ENCODE assay signal across 10 mouse cellular contexts in the genomic region with DNA sequence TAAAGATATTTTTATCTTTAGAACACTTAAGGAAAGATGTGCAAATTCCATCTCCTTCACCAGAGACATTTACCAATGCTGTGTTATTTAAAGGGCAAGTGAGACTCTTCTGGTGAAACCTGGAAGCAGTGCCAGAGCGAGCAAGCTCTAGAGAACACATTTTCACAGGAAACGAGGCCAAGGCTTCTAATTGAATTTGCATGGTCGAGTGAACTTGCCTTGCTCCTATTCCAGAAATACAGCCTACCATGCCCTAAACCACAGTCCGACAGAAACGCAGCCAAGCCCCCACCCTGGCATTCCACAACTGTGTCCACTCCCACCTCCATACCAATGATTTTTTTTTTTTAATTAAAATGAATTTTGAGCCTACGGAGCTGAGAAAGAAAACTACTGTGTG.
DNase-seq lines count a peak whose midpoint lies in the region; ATAC-seq and TF ChIP-seq lines count a peak whose summit lies in the region.
"Had no signal": no experiment of that assay in that cellular context is flagged by ENCODE, and none has a peak within 500 bp of the region (broad histone marks: within the 10 kb centered on the region; RNA-seq: fewer than 3 reads in every experiment).

No protein-coding gene starts in this region.

- peak; percentile 25 for DNase-seq in limb, embryonic 11.5 days (ENCODE audit: low spot score)
- no peak for DNase-seq in limb, embryonic 10.5 days (ENCODE audit: low spot score)
- peak; percentile 90 to 91 for DNase-seq in cerebellum, postnatal 10 days
- peak; percentile 79 for DNase-seq in limb, embryonic 14.5 days (ENCODE audit: low spot score)
- DNase-seq in thymus, postnatal 0 days (ENCODE audit: low spot score), result no peak
- no peak for DNase-seq in urinary bladder, postnatal 25 days (ENCODE audit: low spot score)
- DNase-seq: thymus, adult 2 months had no signal

- H3K36me3 ChIP-seq in limb, embryonic 11.5 days (ENCODE audit: control insufficient read depth, insufficient read depth, low read length), result no peaks in the 10 kb centered on the region
- H3K36me3 ChIP-seq in limb, embryonic 10.5 days, result no peaks in the 10 kb centered on the region
- H3K36me3 ChIP-seq in forebrain, embryonic 15.5 days, result no peaks in the 10 kb centered on the region
- no peaks in the 10 kb centered on the region for H3K36me3 ChIP-seq in limb, embryonic 14.5 days (ENCODE audit: control insufficient read depth, insufficient read depth, low read length)
- H3K36me3 ChIP-seq: heart, embryonic 13.5 days had no signal

- no peak overlapping the region for H3K4me3 ChIP-seq in limb, embryonic 11.5 days (ENCODE audit: low read depth, low read length)
- H3K4me3 ChIP-seq in limb, embryonic 10.5 days, result no peak overlapping the region
- H3K4me3 ChIP-seq in forebrain, embryonic 15.5 days, result no peak overlapping the region
- no peak overlapping the region for H3K4me3 ChIP-seq in limb, embryonic 14.5 days (replicated peaks; ENCODE audit: low read length)
- H3K4me3 ChIP-seq: heart, embryonic 13.5 days had no signal

- WGBS in limb, embryonic 11.5 days, result 19% methylated on average over 6 of the region's 6 CpGs
- 33% methylated on average over 6 of the region's 6 CpGs for WGBS in limb, embryonic 10.5 days
- WGBS in forebrain, embryonic 15.5 days, result 14% methylated on average over 6 of the region's 6 CpGs
- 13% methylated on average over 6 of the region's 6 CpGs for WGBS in limb, embryonic 14.5 days

- no peak overlapping the region for H3K27ac ChIP-seq in limb, embryonic 11.5 days (replicated peaks; ENCODE audit: low read depth, low read length)
- no peak overlapping the region for H3K27ac ChIP-seq in limb, embryonic 10.5 days
- no peak overlapping the region for H3K27ac ChIP-seq in forebrain, embryonic 15.5 days (replicated peaks)
- no peak overlapping the region for H3K27ac ChIP-seq in limb, embryonic 14.5 days (replicated peaks; ENCODE audit: low read depth, low read length)
- H3K27ac ChIP-seq: heart, embryonic 13.5 days had no signal

- no peak overlapping the region for H3K4me2 ChIP-seq in limb, embryonic 11.5 days (ENCODE audit: low read depth, severe bottlenecking)
- H3K4me2 ChIP-seq in forebrain, embryonic 15.5 days (replicated peaks), result no peak overlapping the region
- H3K4me2 ChIP-seq in limb, embryonic 14.5 days (replicated peaks; ENCODE audit: low read depth, low read length, severe bottlenecking), result no peak overlapping the region
- H3K4me2 ChIP-seq: heart, embryonic 13.5 days had no signal

- no peaks in the 10 kb centered on the region for H3K4me1 ChIP-seq in limb, embryonic 11.5 days (ENCODE audit: control insufficient read depth, insufficient read depth, low read length)
- peaks cover 36% of the 10 kb centered on the region for H3K4me1 ChIP-seq in limb, embryonic 10.5 days
- H3K4me1 ChIP-seq in forebrain, embryonic 15.5 days, result peaks cover 16% of the 10 kb centered on the region; the same call in 1 of the 2 replicates
- peaks cover 15% of the 10 kb centered on the region; the same call in 1 of the 2 replicates for H3K4me1 ChIP-seq in limb, embryonic 14.5 days (ENCODE audit: control insufficient read depth, insufficient read depth, low read length)

- no peak overlapping the region for H3K9ac ChIP-seq in limb, embryonic 11.5 days (ENCODE audit: low read length)
- no peak overlapping the region for H3K9ac ChIP-seq in forebrain, embryonic 15.5 days (replicated peaks)
- no peak overlapping the region for H3K9ac ChIP-seq in limb, embryonic 14.5 days (ENCODE audit: low read depth, low read length, severe bottlenecking)
- H3K9ac ChIP-seq: heart, embryonic 13.5 days had no signal

- no peak for TF ChIP-seq POLR2A in limb, embryonic 14.5 days (IDR thresholded peaks at IDR 0.05; ENCODE audit: borderline replicate concordance, extremely low read depth, insufficient read depth, insufficient read length)

- peak; percentile 54; the same call in 1 of the 2 replicates for ATAC-seq in limb, embryonic 11.5 days (ENCODE audit: insufficient number of reproducible peaks, low FRiP score, low TSS enrichment, low read depth)
- peak; percentile 63 for ATAC-seq in forebrain, embryonic 15.5 days (replicated peaks)
- ATAC-seq in limb, embryonic 14.5 days (ENCODE audit: low FRiP score, low read depth), result peak; percentile 65
- ATAC-seq in activated CD4-positive, CD25-positive, alpha-beta regulatory T cell, adult 4 months, result no peak

- H3K27me3 ChIP-seq in limb, embryonic 11.5 days (ENCODE audit: control insufficient read depth, insufficient read depth, low read length), result no peaks in the 10 kb centered on the region
- H3K27me3 ChIP-seq in limb, embryonic 10.5 days (ENCODE audit: low read depth, poor library complexity, severe bottlenecking), result no peaks in the 10 kb centered on the region
- H3K27me3 ChIP-seq in forebrain, embryonic 15.5 days, result no peaks in the 10 kb centered on the region
- no peaks in the 10 kb centered on the region for H3K27me3 ChIP-seq in limb, embryonic 14.5 days (ENCODE audit: control insufficient read depth, insufficient read depth, low read length)
- H3K27me3 ChIP-seq: heart, embryonic 13.5 days had no signal

- H3K9me3 ChIP-seq in limb, embryonic 11.5 days (ENCODE audit: control insufficient read depth, low read length), result no peaks in the 10 kb centered on the region
- no peaks in the 10 kb centered on the region for H3K9me3 ChIP-seq in limb, embryonic 10.5 days (replicated peaks)
- H3K9me3 ChIP-seq in forebrain, embryonic 15.5 days, result no peaks in the 10 kb centered on the region
- H3K9me3 ChIP-seq in limb, embryonic 14.5 days (ENCODE audit: control insufficient read depth, low read length), result no peaks in the 10 kb centered on the region
- H3K9me3 ChIP-seq: heart, embryonic 13.5 days had no signal

Comparison
In these comparisons a context has a peak if more than half of its experiments do, and no peak if none do; other contexts are left out.
1. DNase-seq: peak in limb, embryonic 11.5 days (single experiment), cerebellum, postnatal 10 days (2 of 2) and limb, embryonic 14.5 days (single experiment); none in limb, embryonic 10.5 days (single experiment), thymus, postnatal 0 days (single experiment) and urinary bladder, postnatal 25 days (single experiment).